Mouse (Mus musculus) hindbrain, embryonic 11.5 days (tissue): ENCODE measurements around the gene St7. TPM values are rescaled to one million over a fixed set of nuclear protein-coding genes. Genes with fewer than 3 reads are reported as not detected.
A peak's percentile ranks its signal among the peaks of the same experiment; 100 is the strongest.

Experiments used
- ATAC-seq: fragments of 200-750 bp; cut with Nextera tagmentation; 2 replicates; pipeline ENCODE4 v1.8.0; 2017; ENCODE audit warnings: mild to moderate bottlenecking, moderate TSS enrichment, moderate library complexity; ENCODE audit not compliant: low FRiP score
- DNase-seq: peaks from one replicate; pipeline ENCODE4 v3.0.0-alpha.2; 2015; ENCODE audit warnings: low spot score
- H3K27ac ChIP-seq: fragments of 300-500 bp; sonication (generic); 2 replicates; pipeline ENCODE4 v1.5.1; 2014; ENCODE audit warnings: mild to moderate bottlenecking, low read depth, low read length
- H3K27me3 ChIP-seq: fragments of 300-500 bp; sonication (generic); 2 replicates; pipeline ENCODE4 v1.6.1; 2014; ENCODE audit warnings: mild to moderate bottlenecking, low read length, moderate library complexity, mixed read lengths; ENCODE audit not compliant: control insufficient read depth, insufficient read depth
- H3K36me3 ChIP-seq: fragments of 300-500 bp; sonication (generic); 2 replicates; pipeline ENCODE4 v1.6.1; 2014; ENCODE audit warnings: mild to moderate bottlenecking, low read length, moderate library complexity, mixed read lengths; ENCODE audit not compliant: control insufficient read depth, insufficient read depth
- H3K4me1 ChIP-seq: fragments of 300-500 bp; sonication (generic); replicated peaks from 2 replicates; pipeline ENCODE4 v1.6.1; 2014; ENCODE audit warnings: low read length, mixed read lengths; ENCODE audit not compliant: control insufficient read depth, insufficient read depth
- H3K4me2 ChIP-seq: fragments of 300-500 bp; sonication (generic); replicated peaks from 2 replicates; pipeline ENCODE4 v1.6.1; 2014; ENCODE audit warnings: mild to moderate bottlenecking, low read depth, low read length
- H3K4me3 ChIP-seq: fragments of 300-500 bp; sonication (generic); 2 replicates; pipeline ENCODE4 v1.5.1; 2014; ENCODE audit warnings: low read depth, low read length
- H3K9ac ChIP-seq: fragments of 300-500 bp; sonication (generic); 2 replicates; pipeline ENCODE4 v1.6.1; 2014; ENCODE audit warnings: low read depth, low read length
- H3K9me3 ChIP-seq: fragments of 300-500 bp; sonication (generic); 2 replicates; pipeline ENCODE4 v1.6.1; 2016; ENCODE audit warnings: low read length; ENCODE audit not compliant: control insufficient read depth
- WGBS: fragments of 180-500 bp; shearing (Covaris S2); extraction: QIAGEN DNeasy Blood & Tissue Kit; methylation state at CpG from one replicate; pipeline ENCODE4 v1.1.7; 2014; 5-methylcytosine and 5-hydroxymethylcytosine counted together
- polyA plus RNA-seq: library from polyadenylated mRNA; unstranded; fragments of >200 nt; fragmentation: Nextera tagmentation; extraction: Ambion mirVana; gene quantifications from 2 replicates; pipeline ENCODE4 v1.2.1, GENCODE M21; 2014

St7 gene
- polyA plus RNA-seq, 1 experiment from 2014 or later = 52.1 TPM

- no peak overlapping the region for H3K4me2 ChIP-seq
- H3K36me3 ChIP-seq = no peaks in the 10 kb centered on the region
- no peak overlapping the region for H3K9ac ChIP-seq
- ATAC-seq (no peak), DNase-seq (no peak)
- H3K4me1 ChIP-seq = no peaks in the 10 kb centered on the region; the same call in 1 of the 2 replicates
- no peaks in the 10 kb centered on the region for H3K9me3 ChIP-seq
- 96% methylated on average over 3 of the region's 3 CpGs for WGBS
- H3K27ac ChIP-seq = no peak overlapping the region
- no peak overlapping the region for H3K4me3 ChIP-seq
- H3K27me3 ChIP-seq = no peaks in the 10 kb centered on the region
Observed at GRCm38 (mm10) chr6:17778648-17779202, 86.0 kb downstream of the St7 start.

GRCm38 (mm10) chr6:17783511-17783910 is 90.8 kb downstream of the St7 start:
- DNase-seq = no peak
- no peak for ATAC-seq
- H3K4me3 ChIP-seq = no peak overlapping the region
- H3K36me3 ChIP-seq = no peaks in the 10 kb centered on the region
- WGBS = 92% methylated on average over 1 of the region's 1 CpGs
- no peak overlapping the region for H3K4me2 ChIP-seq
- no peak overlapping the region for H3K27ac ChIP-seq
- no peak overlapping the region for H3K9ac ChIP-seq
- no peaks in the 10 kb centered on the region for H3K4me1 ChIP-seq
- H3K9me3 ChIP-seq = no peaks in the 10 kb centered on the region
- H3K27me3 ChIP-seq = no peaks in the 10 kb centered on the region

- no peaks in the 10 kb centered on the region for H3K36me3 ChIP-seq
- DNase-seq = no peak
- no peak overlapping the region for H3K4me3 ChIP-seq
- H3K27ac ChIP-seq = no peak overlapping the region
- H3K4me2 ChIP-seq = no peak overlapping the region
- no peak for ATAC-seq
- H3K4me1 ChIP-seq = no peaks in the 10 kb centered on the region
- H3K9ac ChIP-seq = no peak overlapping the region
- 80% methylated on average over 5 of the region's 5 CpGs for WGBS
- no peaks in the 10 kb centered on the region for H3K9me3 ChIP-seq
- no peaks in the 10 kb centered on the region for H3K27me3 ChIP-seq
Observed at GRCm38 (mm10) chr6:17784523-17784922, 91.8 kb downstream of the St7 start.

GRCm38 (mm10) chr6:17785248-17785647 is 92.5 kb downstream of the St7 start:
- DNase-seq (no peak), ATAC-seq (no peak)
- Histone ChIP-seq H3K4me3 (no peak overlapping the region), H3K9ac (no peak overlapping the region), H3K27ac (no peak overlapping the region), H3K4me2 (no peak overlapping the region), H3K9me3 (no peaks in the 10 kb centered on the region), H3K4me1 (no peaks in the 10 kb centered on the region), H3K27me3 (no peaks in the 10 kb centered on the region), H3K36me3 (no peaks in the 10 kb centered on the region)
- 62% methylated on average over 2 of the region's 2 CpGs for WGBS

GRCm38 (mm10) chr6:17787810-17788209 is 95.1 kb downstream of the St7 start:
- 85% methylated on average over 1 of the region's 1 CpGs for WGBS
- H3K9ac ChIP-seq = no peak overlapping the region
- no peak for ATAC-seq
- no peak overlapping the region for H3K4me2 ChIP-seq
- H3K27me3 ChIP-seq = no peaks in the 10 kb centered on the region
- no peak overlapping the region for H3K4me3 ChIP-seq
- H3K36me3 ChIP-seq = no peaks in the 10 kb centered on the region
- H3K27ac ChIP-seq = no peak overlapping the region
- H3K9me3 ChIP-seq = no peaks in the 10 kb centered on the region
- no peak for DNase-seq
- no peaks in the 10 kb centered on the region for H3K4me1 ChIP-seq

- no peak for ATAC-seq
- H3K27ac ChIP-seq = no peak overlapping the region
- H3K4me1 ChIP-seq = no peaks in the 10 kb centered on the region
- WGBS = 84% methylated on average over 1 of the region's 1 CpGs
- no peak for DNase-seq
- H3K36me3 ChIP-seq = no peaks in the 10 kb centered on the region
- H3K4me2 ChIP-seq = no peak overlapping the region
- no peak overlapping the region for H3K9ac ChIP-seq
- no peaks in the 10 kb centered on the region for H3K9me3 ChIP-seq
- no peaks in the 10 kb centered on the region for H3K27me3 ChIP-seq
- H3K4me3 ChIP-seq = no peak overlapping the region
Observed at GRCm38 (mm10) chr6:17790251-17790650, 97.5 kb downstream of the St7 start.

GRCm38 (mm10) chr6:17793471-17793870 is 100.7 kb downstream of the St7 start:
- H3K36me3 ChIP-seq = no peaks in the 10 kb centered on the region
- H3K4me1 ChIP-seq = no peaks in the 10 kb centered on the region
- no peak overlapping the region for H3K4me2 ChIP-seq
- WGBS = 90% methylated on average over 3 of the region's 3 CpGs
- H3K27me3 ChIP-seq = no peaks in the 10 kb centered on the region
- H3K9me3 ChIP-seq = no peaks in the 10 kb centered on the region
- no peak overlapping the region for H3K9ac ChIP-seq
- DNase-seq (no peak), ATAC-seq (no peak)
- no peak overlapping the region for H3K27ac ChIP-seq
- no peak overlapping the region for H3K4me3 ChIP-seq

- no peaks in the 10 kb centered on the region for H3K36me3 ChIP-seq
Observed at GRCm38 (mm10) chr6:17797271-17797713, 104.6 kb downstream of the St7 start.

GRCm38 (mm10) chr6:17800694-17801093 is 108.0 kb downstream of the St7 start:
- no peaks in the 10 kb centered on the region for H3K36me3 ChIP-seq
- ATAC-seq = no peak
- H3K4me2 ChIP-seq = no peak overlapping the region
- DNase-seq = no peak
- no peaks in the 10 kb centered on the region for H3K9me3 ChIP-seq
- H3K27ac ChIP-seq = no peak overlapping the region
- 90% methylated on average over 5 of the region's 5 CpGs for WGBS
- H3K27me3 ChIP-seq = no peaks in the 10 kb centered on the region
- no peaks in the 10 kb centered on the region for H3K4me1 ChIP-seq
- H3K4me3 ChIP-seq = no peak overlapping the region
- no peak overlapping the region for H3K9ac ChIP-seq

More at GRCm38 (mm10) chr6:17797271-17797713, 104.6 kb downstream of the St7 start:
- H3K27ac ChIP-seq = peak overlapping the region; percentile 47; the same call in 1 of the 2 replicates
- H3K9ac ChIP-seq = no peak overlapping the region
- 36% methylated on average over 5 of the region's 5 CpGs for WGBS
- H3K4me2 ChIP-seq = no peak overlapping the region
- H3K27me3 ChIP-seq = no peaks in the 10 kb centered on the region
- no peaks in the 10 kb centered on the region for H3K9me3 ChIP-seq
- H3K4me3 ChIP-seq = no peak overlapping the region
- no peaks in the 10 kb centered on the region for H3K4me1 ChIP-seq
- DNase-seq (peak; percentile 69), ATAC-seq (peak; percentile 98)
